Mouse (Mus musculus): ENCODE measurements around the gene Ykt6. TPM values are rescaled to one million over a fixed set of nuclear protein-coding genes. Genes with fewer than 3 reads are reported as not detected.

Ykt6 gene
- polyA plus RNA-seq, 1 experiment from 2014 or later, result 95.9 TPM

GRCm38 (mm10) chr11:6016368-6016767 is 60.9 kb downstream of the Ykt6 start:
- H3K27ac ChIP-seq (replicated peaks), result peak overlapping the region; percentile 56
- no peak for ATAC-seq (replicated peaks)
- 0% methylated on average over 2 of the region's 3 CpGs for WGBS
- H3K9me3 ChIP-seq, result no peaks in the 10 kb centered on the region
- H3K4me2 ChIP-seq (replicated peaks), result no peak overlapping the region
- no peak overlapping the region for H3K4me3 ChIP-seq
- peaks cover 17% of the 10 kb centered on the region for H3K4me1 ChIP-seq
- no peaks in the 10 kb centered on the region for H3K36me3 ChIP-seq
- H3K9ac ChIP-seq (replicated peaks), result no peak overlapping the region
- no peaks in the 10 kb centered on the region for H3K27me3 ChIP-seq

- H3K4me1 ChIP-seq, result peaks cover 17% of the 10 kb centered on the region
- H3K4me2 ChIP-seq (replicated peaks), result no peak overlapping the region
- no peaks in the 10 kb centered on the region for H3K9me3 ChIP-seq
- H3K36me3 ChIP-seq, result no peaks in the 10 kb centered on the region
- ATAC-seq (replicated peaks), result no peak
- peak overlapping the region; percentile 56 for H3K27ac ChIP-seq (replicated peaks)
- no peaks in the 10 kb centered on the region for H3K27me3 ChIP-seq
- H3K4me3 ChIP-seq, result no peak overlapping the region
- 60% methylated on average over 9 of the region's 9 CpGs for WGBS
- H3K9ac ChIP-seq (replicated peaks), result no peak overlapping the region
Measured at GRCm38 (mm10) chr11:6016797-6017395, 61.4 kb downstream of the Ykt6 start.

Other genes with a start within 250 kb of the Ykt6 start
- gene Mrps24, start 240.0 kb upstream of the Ykt6 start, polyA plus RNA-seq (2015; fragmentation: Nextera tagmentation; extraction: Ambion mirVana), result 177 and 180 TPM in 2 replicates
- gene Urgcp, start 193.3 kb upstream of the Ykt6 start, polyA plus RNA-seq (2015; fragmentation: Nextera tagmentation; extraction: Ambion mirVana), result 31.6 and 32.4 TPM in 2 replicates
- gene Dbnl, start 167.2 kb upstream of the Ykt6 start, polyA plus RNA-seq (2015; fragmentation: Nextera tagmentation; extraction: Ambion mirVana), result 138 and 140 TPM in 2 replicates
- 1.9 and 3.1 TPM in 2 replicates for gene Pgam2, start 152.0 kb upstream of the Ykt6 start, polyA plus RNA-seq (2015; fragmentation: Nextera tagmentation; extraction: Ambion mirVana)
- 7.0 TPM in 2 replicates for gene Polm, start 117.7 kb upstream of the Ykt6 start, polyA plus RNA-seq (2015; fragmentation: Nextera tagmentation; extraction: Ambion mirVana)
- 10.0 and 10.4 TPM in 2 replicates for gene Aebp1, start 93.7 kb upstream of the Ykt6 start, polyA plus RNA-seq (2015; fragmentation: Nextera tagmentation; extraction: Ambion mirVana)
- 72.6 and 76.4 TPM in 2 replicates for gene Pold2, start 77.4 kb upstream of the Ykt6 start, polyA plus RNA-seq (2015; fragmentation: Nextera tagmentation; extraction: Ambion mirVana)
- 0.32 and 1.6 TPM in 2 replicates for gene Myl7, start 56.9 kb upstream of the Ykt6 start, polyA plus RNA-seq (2015; fragmentation: Nextera tagmentation; extraction: Ambion mirVana)
- 6.8 and 7.7 TPM in 2 replicates for gene Gck, start 5.6 kb upstream of the Ykt6 start, polyA plus RNA-seq (2015; fragmentation: Nextera tagmentation; extraction: Ambion mirVana)
- 119 and 121 TPM in 2 replicates for gene Camk2b, start 110.7 kb downstream of the Ykt6 start, polyA plus RNA-seq (2015; fragmentation: Nextera tagmentation; extraction: Ambion mirVana)
- gene A730071L15Rik, start 244.3 kb downstream of the Ykt6 start, polyA plus RNA-seq (2015; fragmentation: Nextera tagmentation; extraction: Ambion mirVana), result 0.52 and 0.82 TPM in 2 replicates
- gene Nudcd3, start 244.7 kb downstream of the Ykt6 start, polyA plus RNA-seq (2015; fragmentation: Nextera tagmentation; extraction: Ambion mirVana), result 73.3 and 74.4 TPM in 2 replicates